In the genomic region with DNA sequence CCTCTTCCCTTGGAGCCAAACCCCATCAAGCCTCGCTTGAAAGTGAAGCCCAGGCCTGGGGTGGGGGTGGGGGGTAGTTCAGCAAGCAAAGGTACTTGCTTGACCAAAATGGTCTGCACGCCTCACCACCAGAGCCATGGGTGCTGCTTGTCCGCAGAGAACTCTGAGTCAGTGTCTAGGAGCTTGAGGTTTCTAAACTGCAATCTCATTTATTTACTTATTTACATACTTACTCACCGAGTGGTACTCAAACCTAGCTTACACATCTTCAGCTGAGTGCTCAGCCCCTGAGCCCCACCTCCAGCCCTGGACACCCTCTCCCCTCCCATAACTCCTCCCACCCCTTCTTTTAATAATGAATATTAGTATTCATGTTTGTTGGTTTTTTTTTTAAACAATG, we compare ENCODE assay signal across 16 mouse cellular contexts. TPM values are rescaled to one million over a fixed set of nuclear protein-coding genes. Genes with fewer than 3 reads are reported as not detected.
A peak's percentile ranks its signal among the peaks of the same experiment; 100 is the strongest.
DNase-seq lines count a peak whose midpoint lies in the region; ATAC-seq and TF ChIP-seq lines count a peak whose summit lies in the region.
"Had no signal": no experiment of that assay in that cellular context is flagged by ENCODE, and none has a peak within 500 bp of the region (broad histone marks: within the 10 kb centered on the region; RNA-seq: fewer than 3 reads in every experiment).

No protein-coding gene starts in this region.

- no peak overlapping the region for H3K27ac ChIP-seq in forebrain, embryonic 11.5 days (ENCODE audit: low read depth, low read length)
- H3K27ac ChIP-seq in forebrain, embryonic 12.5 days, result no peak overlapping the region
- H3K27ac ChIP-seq in heart, postnatal 0 days (ENCODE audit: low read depth), result peak overlapping the region; percentile 96; the same call in 1 of the 2 replicates
- H3K27ac ChIP-seq in stomach, postnatal 0 days (replicated peaks), result peak overlapping the region; percentile 40; the same call in 1 of the 2 replicates
- H3K27ac ChIP-seq: forebrain, embryonic 13.5 days had no signal

- no peak overlapping the region for H3K9ac ChIP-seq in forebrain, embryonic 11.5 days (ENCODE audit: low read length)
- H3K9ac ChIP-seq in forebrain, embryonic 12.5 days, result no peak overlapping the region
- H3K9ac ChIP-seq in heart, postnatal 0 days (replicated peaks; ENCODE audit: low read depth, low read length), result no peak overlapping the region
- no peak overlapping the region for H3K9ac ChIP-seq in stomach, postnatal 0 days (ENCODE audit: low read length)
- H3K9ac ChIP-seq: forebrain, embryonic 13.5 days; limb, embryonic 15.5 days; lung, embryonic 14.5 days had no signal

- H3K36me3 ChIP-seq in forebrain, embryonic 11.5 days (ENCODE audit: control insufficient read depth, insufficient read depth, low read length), result no peaks in the 10 kb centered on the region; the same call in 1 of the 2 replicates
- H3K36me3 ChIP-seq in forebrain, embryonic 12.5 days (replicated peaks), result peaks cover 30% of the 10 kb centered on the region
- peaks cover 30% of the 10 kb centered on the region for H3K36me3 ChIP-seq in heart, postnatal 0 days (replicated peaks; ENCODE audit: control insufficient read depth, insufficient read depth, low read length)
- peaks cover 13% of the 10 kb centered on the region for H3K36me3 ChIP-seq in stomach, postnatal 0 days (ENCODE audit: control insufficient read depth, insufficient read depth, low read length)

- DNase-seq in forebrain, embryonic 11.5 days (ENCODE audit: low spot score), result peak; percentile 41
- no peak for DNase-seq in heart, postnatal 0 days (ENCODE audit: low spot score)
- DNase-seq in heart, adult 11 months, result no peak
- peak; percentile 43 for DNase-seq in lung, postnatal 25 days (ENCODE audit: low spot score)
- DNase-seq in lung, postnatal 4 days, result no peak
- DNase-seq in stomach, postnatal 0 days (ENCODE audit: low spot score), result no peak
- DNase-seq in urinary bladder, postnatal 10 days (ENCODE audit: low spot score), result no peak
- DNase-seq: adrenal gland, adult 8-10 months; B cell, adult 2 months; lung, embryonic 14.5 days; right cerebral cortex, postnatal 4 days; thymus, postnatal 36 days had no signal

- 73% methylated on average over 4 of the region's 4 CpGs for WGBS in forebrain, embryonic 11.5 days
- 78% methylated on average over 4 of the region's 4 CpGs for WGBS in forebrain, embryonic 12.5 days
- WGBS in heart, postnatal 0 days, result 74% methylated on average over 4 of the region's 4 CpGs
- 57% methylated on average over 4 of the region's 4 CpGs for WGBS in stomach, postnatal 0 days

- no peak overlapping the region for H3K4me3 ChIP-seq in forebrain, embryonic 11.5 days (ENCODE audit: low read depth, low read length)
- H3K4me3 ChIP-seq in forebrain, embryonic 12.5 days (replicated peaks), result no peak overlapping the region
- H3K4me3 ChIP-seq in heart, postnatal 0 days (ENCODE audit: low read depth, low read length), result no peak overlapping the region
- H3K4me3 ChIP-seq in stomach, postnatal 0 days (ENCODE audit: low read depth, low read length), result no peak overlapping the region
- H3K4me3 ChIP-seq: forebrain, embryonic 13.5 days; limb, embryonic 15.5 days had no signal

- H3K27me3 ChIP-seq in forebrain, embryonic 11.5 days (ENCODE audit: control insufficient read depth, insufficient read depth, low read length), result no peaks in the 10 kb centered on the region
- H3K27me3 ChIP-seq in forebrain, embryonic 12.5 days, result no peaks in the 10 kb centered on the region
- H3K27me3 ChIP-seq in heart, postnatal 0 days (ENCODE audit: control insufficient read depth, insufficient read depth, low read length), result no peaks in the 10 kb centered on the region
- no peaks in the 10 kb centered on the region for H3K27me3 ChIP-seq in stomach, postnatal 0 days (ENCODE audit: control insufficient read depth, insufficient read depth, low read length)
- H3K27me3 ChIP-seq: forebrain, embryonic 13.5 days; limb, embryonic 15.5 days had no signal

- no peak overlapping the region for H3K4me2 ChIP-seq in forebrain, embryonic 11.5 days (ENCODE audit: low read depth, low read length, severe bottlenecking)
- no peak overlapping the region for H3K4me2 ChIP-seq in forebrain, embryonic 12.5 days
- H3K4me2 ChIP-seq in heart, postnatal 0 days (ENCODE audit: low read depth, low read length), result no peak overlapping the region
- no peak overlapping the region for H3K4me2 ChIP-seq in stomach, postnatal 0 days (replicated peaks; ENCODE audit: low read depth)
- H3K4me2 ChIP-seq: forebrain, embryonic 13.5 days; limb, embryonic 15.5 days; lung, embryonic 14.5 days had no signal

- H3K4me1 ChIP-seq in forebrain, embryonic 11.5 days (replicated peaks; ENCODE audit: control insufficient read depth, insufficient read depth, low read length), result no peaks in the 10 kb centered on the region
- peaks cover 4% of the 10 kb centered on the region for H3K4me1 ChIP-seq in forebrain, embryonic 12.5 days
- H3K4me1 ChIP-seq in heart, postnatal 0 days (ENCODE audit: control insufficient read depth, insufficient read depth), result peaks cover 35% of the 10 kb centered on the region
- peaks cover 13% of the 10 kb centered on the region; the same call in 1 of the 2 replicates for H3K4me1 ChIP-seq in stomach, postnatal 0 days (replicated peaks; ENCODE audit: control insufficient read depth, insufficient read depth)

- no peaks in the 10 kb centered on the region for H3K9me3 ChIP-seq in forebrain, embryonic 11.5 days (ENCODE audit: control insufficient read depth, low read length)
- H3K9me3 ChIP-seq in forebrain, embryonic 12.5 days, result no peaks in the 10 kb centered on the region
- H3K9me3 ChIP-seq in heart, postnatal 0 days (replicated peaks; ENCODE audit: control insufficient read depth, low read length), result no peaks in the 10 kb centered on the region
- no peaks in the 10 kb centered on the region for H3K9me3 ChIP-seq in stomach, postnatal 0 days (ENCODE audit: control insufficient read depth, low read length)
- H3K9me3 ChIP-seq: forebrain, embryonic 13.5 days; limb, embryonic 15.5 days had no signal

- no peak for TF ChIP-seq CTCF in heart, postnatal 0 days (IDR thresholded peaks at IDR 0.05; ENCODE audit: low read depth)
- no peak for TF ChIP-seq CTCF in stomach, postnatal 0 days (IDR thresholded peaks at IDR 0.05; ENCODE audit: low read depth)

- no peak for TF ChIP-seq EP300 in heart, postnatal 0 days (IDR thresholded peaks at IDR 0.05; ENCODE audit: low read depth)
- TF ChIP-seq EP300 in stomach, postnatal 0 days (optimal IDR thresholded peaks at IDR 0.05), result no peak

- ATAC-seq in forebrain, embryonic 11.5 days (replicated peaks; ENCODE audit: low FRiP score), result no peak
- ATAC-seq in forebrain, embryonic 12.5 days (ENCODE audit: low FRiP score), result no peak
- ATAC-seq in heart, postnatal 0 days (ENCODE audit: insufficient read depth, low read depth), result no peak
- peak; percentile 38 for ATAC-seq in stomach, postnatal 0 days (ENCODE audit: low FRiP score, low TSS enrichment)
- ATAC-seq: forebrain, embryonic 13.5 days; midbrain, embryonic 16.5 days had no signal

RNA-seq across cellular contexts. Expression of a gene that starts 48.6 kb away (rescaled TPM):
- polyA plus RNA-seq in forebrain, embryonic 11.5 days (2014; fragmentation: Nextera tagmentation; extraction: Ambion mirVana), result 102 and 104 TPM in 2 replicates
- polyA plus RNA-seq in forebrain, embryonic 12.5 days (2016; fragmentation: Nextera tagmentation; extraction: Ambion mirVana), result 139 and 146 TPM in 2 replicates
- 31.7 and 32.8 TPM in 2 replicates for total RNA-seq in heart, postnatal 0 days (2014; rRNA removed; ENCODE audit: low replicate concordance)
- 71.5 and 76.0 TPM in 2 replicates for polyA plus RNA-seq in heart, postnatal 0 days (2015; fragmentation: Nextera tagmentation; extraction: Ambion mirVana)
- polyA plus RNA-seq in stomach, postnatal 0 days (2015; fragmentation: Nextera tagmentation; extraction: Ambion mirVana), result 29.7 and 44.0 TPM in 2 replicates

Comparison
In these comparisons a context has a peak if more than half of its experiments do, and no peak if none do; other contexts are left out.
1. DNase-seq: peak in forebrain, embryonic 11.5 days (single experiment) and lung, postnatal 25 days (single experiment); none in heart, postnatal 0 days (single experiment), heart, adult 11 months (single experiment), lung, postnatal 4 days (0 of 2), stomach, postnatal 0 days (single experiment) and urinary bladder, postnatal 10 days (single experiment).
2. H3K27ac ChIP-seq: peak in heart, postnatal 0 days (single experiment) and stomach, postnatal 0 days (single experiment); none in forebrain, embryonic 11.5 days (single experiment) and forebrain, embryonic 12.5 days (single experiment).